Mouse (Mus musculus): ENCODE measurements around the gene Efcab2.

DNA sequence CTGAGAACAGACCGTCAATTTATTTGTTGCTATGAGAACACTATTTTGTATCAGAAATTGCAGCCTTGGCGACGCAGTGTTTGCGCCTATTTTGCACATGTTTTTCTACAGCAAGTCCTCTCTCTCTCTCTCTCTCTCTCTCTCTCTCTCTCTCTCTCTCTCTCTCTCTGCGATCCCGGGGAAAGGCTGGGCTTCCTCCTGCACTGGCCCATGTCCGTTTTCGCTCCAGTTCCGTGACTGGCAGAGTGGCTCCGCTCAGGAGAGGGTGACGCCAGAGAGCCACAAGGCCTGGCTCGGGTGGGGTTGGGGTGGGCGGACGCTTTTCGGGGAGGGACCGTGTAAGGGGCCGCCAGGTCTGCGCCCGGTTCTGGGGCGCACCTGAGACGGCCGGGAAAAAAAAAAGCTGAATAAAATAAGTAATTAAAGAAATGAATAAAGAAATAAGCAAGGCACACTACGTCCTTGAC, 407 bp upstream of the Efcab2 start:
- TF ChIP-seq CTCF (IDR thresholded peaks at IDR 0.05; ENCODE audit: borderline replicate concordance, insufficient read depth, low read length) (no peak), POLR2A (IDR thresholded peaks at IDR 0.05; ENCODE audit: low read depth, low read length) (peak; percentile 82)
